ENCODE assay signal across 31 mouse cellular contexts in genomic region chr6:127948656-127949055, GRCm38 (mm10).
"Had no signal": no experiment of that assay in that cellular context is flagged by ENCODE, and none has a peak within 500 bp of the region (broad histone marks: within the 10 kb centered on the region; RNA-seq: fewer than 3 reads in every experiment).

No protein-coding gene starts in this region.

- H3K4me3 ChIP-seq: left cerebral cortex, adult 2 months; limb, embryonic 10.5 days; limb, embryonic 12.5 days; limb, embryonic 13.5 days; limb, embryonic 15.5 days; liver, embryonic 12.5 days; liver, embryonic 13.5 days; liver, embryonic 15.5 days; lung, embryonic 15.5 days; megakaryocyte, embryonic 14.5 days; midbrain, embryonic 12.5 days; midbrain, embryonic 13.5 days; midbrain, embryonic 15.5 days; myocyte had no signal

- H3K4me2 ChIP-seq: limb, embryonic 12.5 days; limb, embryonic 13.5 days; limb, embryonic 15.5 days; liver, embryonic 11.5 days; liver, embryonic 12.5 days; liver, embryonic 13.5 days; liver, embryonic 15.5 days; lung, embryonic 14.5 days; lung, embryonic 15.5 days; midbrain, embryonic 11.5 days; midbrain, embryonic 12.5 days; midbrain, embryonic 13.5 days; midbrain, embryonic 15.5 days had no signal

- ATAC-seq: liver, embryonic 12.5 days; liver, postnatal 0 days; lung, postnatal 0 days; midbrain, embryonic 13.5 days; midbrain, embryonic 15.5 days; midbrain, embryonic 16.5 days had no signal

- H3K9ac ChIP-seq: limb, embryonic 12.5 days; limb, embryonic 13.5 days; limb, embryonic 15.5 days; liver, embryonic 12.5 days; liver, embryonic 13.5 days; liver, embryonic 14.5 days; liver, embryonic 15.5 days; liver, postnatal 0 days; lung, embryonic 14.5 days; lung, embryonic 15.5 days; midbrain, embryonic 12.5 days; midbrain, embryonic 13.5 days; midbrain, embryonic 15.5 days had no signal

- H3K27me3 ChIP-seq: limb, embryonic 12.5 days; limb, embryonic 13.5 days; limb, embryonic 15.5 days; liver, embryonic 12.5 days; liver, embryonic 13.5 days; liver, embryonic 15.5 days; lung, embryonic 15.5 days; midbrain, embryonic 15.5 days had no signal

- DNase-seq: left cerebral cortex, postnatal 4 days; liver; liver, embryonic 13.5 days; liver, postnatal 0 days; lung, adult 18-20 months; lung, adult 2 months; lung, embryonic 14.5 days; lung, postnatal 10 days; lung, postnatal 14 days; lung, postnatal 36 days; lung, postnatal 4 days; midbrain, embryonic 14.5 days had no signal

- H3K4me1 ChIP-seq: limb, embryonic 10.5 days; limb, embryonic 12.5 days; limb, embryonic 13.5 days; limb, embryonic 15.5 days; liver, embryonic 12.5 days; liver, embryonic 13.5 days; liver, embryonic 15.5 days; lung, embryonic 15.5 days; midbrain, embryonic 12.5 days; midbrain, embryonic 13.5 days; midbrain, embryonic 15.5 days had no signal

- H3K9me3 ChIP-seq: limb, embryonic 10.5 days; limb, embryonic 12.5 days; limb, embryonic 13.5 days; limb, embryonic 15.5 days; liver, embryonic 12.5 days; liver, embryonic 13.5 days; liver, embryonic 15.5 days; lung, embryonic 15.5 days; megakaryocyte, embryonic 14.5 days; midbrain, embryonic 12.5 days; midbrain, embryonic 13.5 days; midbrain, embryonic 15.5 days had no signal

- H3K27ac ChIP-seq: left cerebral cortex, adult 2 months; limb, embryonic 10.5 days; limb, embryonic 12.5 days; limb, embryonic 13.5 days; limb, embryonic 15.5 days; liver, embryonic 12.5 days; liver, embryonic 13.5 days; liver, embryonic 14.5 days; liver, embryonic 15.5 days; lung, embryonic 15.5 days; macrophage; midbrain, embryonic 12.5 days; midbrain, embryonic 13.5 days; midbrain, embryonic 15.5 days had no signal

- H3K36me3 ChIP-seq: limb, embryonic 10.5 days; liver, embryonic 12.5 days; liver, embryonic 13.5 days; liver, embryonic 15.5 days; lung, embryonic 15.5 days; midbrain, embryonic 15.5 days had no signal
